Mouse (Mus musculus) splenic B cell, adult 2 months (primary cell): ENCODE measurements around the gene Grin1.
"Not testable (repeated sequence)": the region's sequence is repeated elsewhere in the genome, so short reads cannot be mapped to it uniquely, and the experiment has no call there.

Experiments
- DNase-seq: peaks from one replicate; pipeline ENCODE4 v3.0.0-alpha.2; 2011; ENCODE audit warnings: low read depth, low spot score
- H3K27me3 ChIP-seq: 2 replicates; pipeline ENCODE4 v1.6.1; 2012; ENCODE audit warnings: mild to moderate bottlenecking, low read length, moderate library complexity, mixed read lengths; ENCODE audit not compliant: control insufficient read depth, poor library complexity, insufficient read depth, severe bottlenecking
- H3K36me3 ChIP-seq: 2 replicates; pipeline ENCODE4 v1.6.1; 2012; ENCODE audit warnings: mild to moderate bottlenecking, low read length, moderate library complexity, mixed read lengths; ENCODE audit not compliant: control insufficient read depth, poor library complexity, insufficient read depth, severe bottlenecking

Grin1 gene

GRCm38 (mm10) chr2:25262291-25262767 is 56.7 kb downstream of the Grin1 start, which contains the start of gene Tprn:
TSS of gene Tprn (plus strand) at chr2:25262618.
- no peaks in the 10 kb centered on the region for H3K36me3 ChIP-seq
- H3K27me3 ChIP-seq: no peaks in the 10 kb centered on the region
- DNase-seq: peak; percentile 97

- no peaks in the 10 kb centered on the region for H3K36me3 ChIP-seq
- no peak for DNase-seq
Observed at GRCm38 (mm10) chr2:25261870-25262269, 57.1 kb downstream of the Grin1 start.

GRCm38 (mm10) chr2:25258887-25259286 is 60.1 kb downstream of the Grin1 start:
- peak; percentile 63 for DNase-seq
- no peaks in the 10 kb centered on the region for H3K27me3 ChIP-seq
- H3K36me3 ChIP-seq: no peaks in the 10 kb centered on the region

More at GRCm38 (mm10) chr2:25261870-25262269, 57.1 kb downstream of the Grin1 start:
- no peaks in the 10 kb centered on the region for H3K27me3 ChIP-seq

- H3K27me3 ChIP-seq, DNase-seq, H3K36me3 ChIP-seq: not testable (repeated sequence)
Observed at GRCm38 (mm10) chr2:25257250-25257649, 61.7 kb downstream of the Grin1 start.

- H3K27me3 ChIP-seq, H3K36me3 ChIP-seq: not testable (repeated sequence)
- DNase-seq: peak; percentile 82
Observed at GRCm38 (mm10) chr2:25256443-25257109, 62.4 kb downstream of the Grin1 start.

- Histone ChIP-seq H3K27me3 (no peaks in the 10 kb centered on the region), H3K36me3 (no peaks in the 10 kb centered on the region; the same call in 1 of the 2 replicates)
- peak; percentile 93 for DNase-seq
Observed at GRCm38 (mm10) chr2:25255284-25255779, 63.7 kb downstream of the Grin1 start, which contains the start of gene Tmem203. TSS of gene Tmem203 (plus strand) at chr2:25255439.

- DNase-seq: peak; percentile 58
Observed at GRCm38 (mm10) chr2:25252331-25252730, 66.7 kb downstream of the Grin1 start.

GRCm38 (mm10) chr2:25246183-25247072 is 72.6 kb downstream of the Grin1 start, which contains the start of gene AL732309.1:
TSS of gene AL732309.1 (minus strand) at chr2:25246863.
- Histone ChIP-seq H3K36me3 (peaks cover 7% of the 10 kb centered on the region), H3K27me3 (peaks cover 3% of the 10 kb centered on the region; the same call in 1 of the 2 replicates)
- DNase-seq: no peak

More at GRCm38 (mm10) chr2:25252331-25252730, 66.7 kb downstream of the Grin1 start:
- H3K36me3 ChIP-seq: peaks cover 4% of the 10 kb centered on the region
- no peaks in the 10 kb centered on the region for H3K27me3 ChIP-seq

- Histone ChIP-seq H3K36me3 (peaks cover 4% of the 10 kb centered on the region), H3K27me3 (peaks cover 3% of the 10 kb centered on the region; the same call in 1 of the 2 replicates)
- no peak for DNase-seq
Observed at GRCm38 (mm10) chr2:25244144-25244543, 74.8 kb downstream of the Grin1 start.

GRCm38 (mm10) chr2:25243342-25243741 is 75.6 kb downstream of the Grin1 start:
- Histone ChIP-seq H3K36me3 (peaks cover 4% of the 10 kb centered on the region), H3K27me3 (peaks cover 3% of the 10 kb centered on the region; the same call in 1 of the 2 replicates)
- no peak for DNase-seq

- no peak for DNase-seq
- Histone ChIP-seq H3K36me3 (peaks cover 2% of the 10 kb centered on the region), H3K27me3 (peaks cover 3% of the 10 kb centered on the region; the same call in 1 of the 2 replicates)
Observed at GRCm38 (mm10) chr2:25242101-25242506, 76.9 kb downstream of the Grin1 start, which contains the start of the genes Rnf208 and Cysrt1. TSS of gene Rnf208 (plus strand) at chr2:25242255. TSS of gene Cysrt1 (minus strand) at chr2:25242452.

- Histone ChIP-seq H3K36me3 (peaks cover 2% of the 10 kb centered on the region), H3K27me3 (peaks cover 3% of the 10 kb centered on the region; the same call in 1 of the 2 replicates)
- DNase-seq: no peak
Observed at GRCm38 (mm10) chr2:25241438-25241775, 77.6 kb downstream of the Grin1 start.
